Mouse (Mus musculus) cerebellum, adult 2 months (tissue): ENCODE measurements around the gene Arhgap24.

Experiments
- CTCF ChIP-seq: fragments of 200-500 bp; IDR thresholded peaks from 2 replicates; pipeline ENCODE4 v1.5.1; 2011; ENCODE audit warnings: low read depth, mild to moderate bottlenecking, control low read depth, low read length, moderate library complexity, borderline replicate concordance; ENCODE audit not compliant: insufficient read depth
- POLR2A ChIP-seq: fragments of 200-500 bp; IDR thresholded peaks from 2 replicates; pipeline ENCODE4 v1.6.1; 2011; ENCODE audit warnings: low read length, control low read depth, borderline replicate concordance; ENCODE audit not compliant: insufficient read depth

DNA sequence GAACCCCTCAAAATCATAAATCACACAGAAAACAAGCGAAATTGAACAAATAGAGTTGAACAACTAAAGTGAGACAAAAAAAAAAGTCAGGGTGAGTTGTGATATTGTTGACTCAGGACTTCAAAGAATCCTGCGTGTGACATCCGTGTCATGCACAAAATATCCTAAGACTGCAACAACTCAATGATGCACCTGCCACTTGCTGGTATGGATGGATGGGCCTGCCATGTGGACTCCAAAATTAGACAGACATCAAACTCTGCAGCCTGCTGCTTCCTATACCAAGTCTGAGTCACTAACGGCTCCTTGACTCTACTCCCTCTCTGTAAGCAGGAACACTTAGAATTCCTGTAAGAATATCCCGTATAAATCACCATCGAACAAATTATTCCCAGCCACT is 321.6 kb downstream of the Arhgap24 start:
- TF ChIP-seq POLR2A (no peak), CTCF (no peak)
